Mouse (Mus musculus): ENCODE results near the gene Copz1. TPM values are rescaled to one million over a fixed set of nuclear protein-coding genes. Genes with fewer than 3 reads are reported as not detected.
A peak's percentile ranks its signal among the peaks of the same experiment; 100 is the strongest.

The Copz1 gene
- total RNA-seq, 2 experiments from 2014 or later: 111 TPM

DNA sequence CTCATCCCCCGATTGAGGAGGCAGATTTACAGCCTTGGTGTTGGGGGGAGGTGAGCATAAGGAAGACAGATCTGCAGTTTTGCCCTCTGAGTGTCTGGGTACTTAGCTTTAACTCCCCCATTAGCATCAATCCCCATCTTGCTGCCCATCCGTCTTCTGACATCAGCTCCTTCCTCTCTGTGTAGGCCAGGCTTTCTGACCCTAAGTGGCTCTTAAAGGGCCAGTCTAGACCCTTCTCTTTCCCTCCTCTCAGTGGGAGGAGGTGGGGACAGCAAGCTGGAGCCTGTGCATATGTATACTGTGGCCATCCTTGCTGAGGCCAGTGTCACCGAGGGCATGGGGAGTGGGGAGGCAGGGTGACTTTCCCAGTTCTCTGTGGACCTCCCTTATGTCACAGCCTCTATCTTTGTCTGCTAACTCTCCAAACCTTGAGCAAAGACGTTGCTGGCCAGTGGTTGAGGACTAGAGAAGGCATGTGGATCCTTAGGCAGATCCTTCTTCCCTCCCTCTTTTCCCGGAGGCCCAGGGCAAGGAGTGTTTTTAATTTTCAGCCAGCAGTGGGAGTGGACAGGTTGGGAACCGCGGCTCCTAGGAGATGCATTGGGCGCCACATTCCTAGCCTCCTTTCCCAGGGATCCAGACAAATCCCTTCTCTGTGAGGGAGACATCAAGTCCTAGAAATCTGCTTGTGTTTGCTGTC lies 31.6 kb downstream of the Copz1 start:
- intact Hi-C loops (cut with DNase I): no loop called here
- DNase-seq (ENCODE audit: extremely low spot score in 1 of 2, low spot score in 2 of 2): no peak

- no peak for DNase-seq (ENCODE audit: extremely low spot score in 1 of 2, low spot score in 2 of 2)
- intact Hi-C loops (cut with DNase I): no loop called here
These were observed 32.1 kb downstream of the Copz1 start for GRCm38 (mm10) chr15:103304616-103304969.

DNA sequence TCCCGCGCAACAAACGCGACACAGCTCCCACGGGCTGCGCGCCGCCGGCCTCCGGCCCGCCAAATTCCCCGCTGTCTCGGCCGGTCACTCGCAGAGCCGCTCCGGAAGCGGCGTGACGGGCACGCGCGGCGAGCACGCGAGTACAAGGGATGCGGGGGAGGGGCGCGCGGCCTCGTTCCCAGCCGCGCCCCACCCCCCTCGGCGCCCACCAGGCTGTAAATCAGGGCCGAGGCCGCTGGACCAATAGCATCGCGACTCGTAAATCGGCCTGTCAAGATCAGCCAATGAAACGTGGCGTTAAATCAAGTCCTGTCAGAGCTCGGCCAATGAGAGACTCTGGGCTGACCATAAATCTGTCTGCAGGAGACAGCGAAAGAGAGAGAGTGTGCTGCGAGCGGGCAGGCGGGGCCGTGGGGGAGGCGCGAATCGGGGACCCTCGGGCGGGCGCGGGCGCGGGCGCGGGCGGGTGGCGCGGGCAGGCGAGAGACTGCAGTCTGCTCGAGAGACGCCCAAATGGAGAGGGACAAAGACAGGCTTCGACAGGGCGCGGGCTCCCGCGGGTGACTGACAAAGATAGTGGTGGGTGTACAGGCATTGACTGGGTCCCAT lies 32.7 kb downstream of the Copz1 start:
- peak; percentile 97 to 99 for DNase-seq (ENCODE audit: extremely low spot score in 1 of 2, low spot score in 2 of 2)
- intact Hi-C loops (cut with DNase I): no loop called here

GRCm38 (mm10) chr15:103305792-103306645 lies 33.5 kb downstream of the Copz1 start:
- DNase-seq (ENCODE audit: extremely low spot score in 1 of 2, low spot score in 2 of 2): no peak
- intact Hi-C loops (cut with DNase I): loop anchor here (2.0 kb wide), 2 partner anchors 21 to 59 kb away; no protein-coding TSS in a partner anchor

DNA sequence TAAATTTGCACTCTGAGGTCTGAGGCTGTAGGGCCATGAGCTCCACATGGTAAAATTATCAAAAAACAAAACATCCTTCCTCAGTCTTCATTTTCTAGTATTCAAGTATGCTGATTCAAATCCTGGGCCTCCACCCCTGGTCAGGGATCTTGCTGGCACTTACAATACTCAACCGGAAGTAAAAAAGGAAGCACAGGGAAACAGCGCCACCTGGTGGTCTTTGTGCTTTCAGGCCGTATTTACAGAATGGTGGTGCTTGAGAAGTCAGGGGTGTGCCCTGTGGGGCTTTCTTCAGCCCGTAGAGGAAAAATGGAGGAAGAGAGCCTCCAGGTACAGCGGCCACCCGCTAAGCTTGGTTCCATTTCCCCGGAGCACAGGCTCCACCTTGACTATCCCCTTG lies 34.6 kb downstream of the Copz1 start:
- intact Hi-C loops (cut with DNase I): loop anchor here (2.0 kb wide), 2 partner anchors 22 to 60 kb away; no protein-coding TSS in a partner anchor
- peak; percentile 90 to 91 for DNase-seq (ENCODE audit: extremely low spot score in 1 of 2, low spot score in 2 of 2)

DNA sequence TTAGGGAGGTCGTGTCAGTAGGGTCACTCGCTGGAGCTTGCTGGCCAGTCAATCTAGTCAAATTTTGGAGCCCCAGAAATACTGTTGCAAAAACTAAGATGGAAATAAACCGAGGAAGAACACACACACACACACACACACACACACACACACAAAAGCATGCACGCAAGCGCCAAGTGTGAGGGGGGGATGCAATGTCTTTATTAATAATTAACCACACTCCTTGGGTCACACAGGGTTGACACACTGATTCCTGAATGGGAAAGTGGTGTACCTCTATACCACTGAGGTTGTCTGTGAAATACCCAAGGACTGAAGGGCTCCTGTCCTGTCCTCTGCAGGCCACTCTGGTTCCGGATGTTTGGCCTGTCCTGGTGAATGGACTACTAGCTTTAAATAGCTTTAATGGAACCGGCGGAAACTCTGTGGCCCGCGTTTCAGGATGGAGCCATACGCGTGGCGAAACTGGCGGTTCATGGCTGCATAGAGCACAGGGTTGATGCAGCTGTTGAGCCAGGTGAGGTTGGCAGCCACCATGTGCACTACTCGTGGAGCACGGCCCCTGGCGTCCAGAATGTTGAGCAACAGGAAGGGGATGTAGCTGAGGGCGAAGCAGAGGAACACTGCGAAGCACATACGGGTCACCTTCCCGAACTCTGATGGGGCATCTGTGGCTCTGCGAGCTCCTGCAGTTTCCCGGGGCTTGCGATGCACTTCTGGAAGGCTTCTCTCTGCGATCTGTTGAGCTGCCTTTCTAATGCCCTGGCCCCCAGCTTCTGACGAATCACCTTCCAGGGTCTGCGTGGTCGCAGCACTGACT lies 35.8 kb downstream of the Copz1 start:
- intact Hi-C loops (cut with DNase I): no loop called here
- DNase-seq (ENCODE audit: extremely low spot score in 1 of 2, low spot score in 2 of 2): no peak

DNA sequence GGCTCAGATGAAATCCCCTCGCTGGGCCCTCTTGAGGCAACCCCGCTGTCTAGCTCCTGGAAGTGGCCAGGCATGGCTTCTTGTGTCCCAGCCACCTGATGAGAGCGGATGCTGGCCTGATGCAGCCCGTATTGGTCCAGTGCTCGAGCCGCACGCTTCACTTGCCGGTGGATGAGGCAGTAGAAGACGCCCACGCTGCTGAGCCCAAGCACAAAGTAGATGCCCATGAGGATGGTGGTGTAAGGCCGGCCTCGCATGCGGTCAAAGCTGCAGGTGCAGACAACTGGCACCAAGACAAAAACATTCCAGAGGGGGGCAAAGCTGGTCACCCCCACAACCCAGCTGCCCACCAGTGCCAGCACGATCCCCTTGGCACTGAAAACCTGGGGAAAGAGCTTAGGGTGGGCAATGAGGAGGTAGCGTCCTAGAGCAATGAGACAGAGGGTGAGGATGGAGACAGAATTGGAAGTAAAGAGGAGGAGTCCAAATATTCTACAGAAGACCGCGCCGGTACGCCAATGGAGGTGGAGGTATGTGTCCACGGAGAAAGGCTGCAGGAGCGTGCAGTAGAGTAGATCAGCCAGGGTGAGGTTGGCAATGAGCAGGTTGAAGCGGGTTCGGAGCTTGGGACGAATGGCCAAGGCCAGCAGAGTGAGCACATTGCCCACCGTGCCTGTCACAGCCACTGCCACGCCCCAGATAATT lies 36.5 kb downstream of the Copz1 start:
- intact Hi-C loops (cut with DNase I): no loop called here
- no peak for DNase-seq (ENCODE audit: extremely low spot score in 1 of 2, low spot score in 2 of 2)

DNA sequence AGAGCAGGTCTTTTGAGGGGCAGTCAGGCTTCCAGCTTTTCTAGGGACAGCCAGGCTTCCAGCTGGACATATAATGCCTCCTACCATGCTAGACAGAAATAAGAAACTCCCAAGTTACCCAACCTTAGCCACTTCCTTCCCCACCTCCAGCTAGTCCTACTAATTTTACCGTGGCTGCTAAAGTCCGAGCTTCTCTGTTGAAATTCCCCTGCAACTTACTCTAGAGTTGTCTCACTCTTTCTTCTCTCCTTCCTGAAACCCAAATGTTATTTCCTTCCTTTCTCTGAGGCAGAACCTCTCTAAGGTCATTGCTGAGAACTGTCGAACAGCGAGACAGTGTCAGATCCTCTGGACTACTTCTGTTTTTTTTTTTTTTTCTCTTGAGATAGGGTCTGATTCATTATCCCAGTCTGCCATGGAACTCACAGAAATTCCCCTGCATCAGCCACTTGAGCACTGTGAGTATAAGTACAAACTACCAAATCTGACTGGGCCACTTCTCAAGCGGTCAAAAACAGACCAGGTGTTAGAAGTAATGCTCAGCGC lies 37.9 kb downstream of the Copz1 start, which contains the start of gene Gpr84:
Gpr84 (minus strand) TSS at position 248 of the 546 bp plus-strand sequence.
- intact Hi-C loops (cut with DNase I): loop anchor here (10.0 kb wide), 1 partner anchor 326 kb away; no protein-coding TSS in a partner anchor
- no peak for DNase-seq (ENCODE audit: extremely low spot score in 1 of 2, low spot score in 2 of 2)

- intact Hi-C loops (cut with DNase I): loop anchor here (2.0 to 10.0 kb wide), 2 partner anchors 129 to 329 kb away; no protein-coding TSS in a partner anchor
- peak in 1 of 2 experiments; percentile 81 for DNase-seq (ENCODE audit: extremely low spot score in 1 of 2, low spot score in 2 of 2)
These were observed 41.1 kb downstream of the Copz1 start for GRCm38 (mm10) chr15:103313495-103314095.

DNA sequence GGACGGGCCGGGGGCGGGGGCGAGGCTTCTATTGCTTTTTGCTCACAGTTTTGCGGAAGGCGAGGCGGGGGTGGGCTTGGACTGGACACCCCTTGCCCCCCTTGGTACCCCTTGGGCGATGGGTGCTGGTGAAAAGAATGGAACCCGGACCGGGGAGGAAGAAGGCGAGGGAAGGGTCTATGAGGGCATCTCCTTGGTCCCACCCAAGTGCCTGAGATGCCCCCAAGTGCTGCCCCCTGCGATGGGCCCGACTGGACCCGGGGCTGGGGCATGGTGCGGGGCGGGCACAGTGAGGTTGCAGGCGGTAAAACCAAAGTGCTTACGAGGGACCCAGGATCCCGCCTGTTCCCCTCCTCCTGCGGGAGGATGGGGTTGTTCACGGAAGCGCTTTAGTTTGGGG lies 41.7 kb downstream of the Copz1 start:
- intact Hi-C loops (cut with DNase I): loop anchor here (10.0 kb wide), 1 partner anchor 329 kb away; no protein-coding TSS in a partner anchor
- DNase-seq (ENCODE audit: extremely low spot score in 1 of 2, low spot score in 2 of 2): no peak

DNA sequence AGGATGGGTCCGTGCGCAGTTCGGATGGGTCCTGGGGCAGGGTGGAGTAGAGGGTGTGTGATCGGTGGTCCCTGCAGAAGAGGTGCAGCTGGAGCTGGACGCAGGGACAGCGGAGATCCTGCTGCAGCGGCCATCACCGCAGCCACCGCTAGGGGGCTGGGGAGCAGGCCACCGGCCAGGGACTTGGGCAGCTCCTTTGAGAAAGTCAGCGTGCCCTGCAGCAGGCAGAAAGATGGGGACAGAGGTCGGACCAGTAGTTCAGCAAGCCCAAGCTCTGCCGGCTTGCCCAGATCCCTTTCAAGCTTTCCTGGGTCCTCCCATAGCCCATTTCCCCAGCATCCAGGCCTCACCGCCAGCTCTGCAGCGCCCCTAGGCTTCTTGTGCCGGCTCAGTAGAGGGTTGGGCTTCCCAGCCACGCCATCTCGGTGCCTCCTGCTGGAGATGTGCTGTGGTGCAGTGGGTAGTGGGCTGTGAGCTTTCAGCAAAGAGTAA lies 42.5 kb downstream of the Copz1 start:
- DNase-seq (ENCODE audit: extremely low spot score in 1 of 2, low spot score in 2 of 2): peak in 1 of 2 experiments; percentile 87
- intact Hi-C loops (cut with DNase I): loop anchor here (10.0 kb wide), 1 partner anchor 330 kb away; no protein-coding TSS in a partner anchor

DNA sequence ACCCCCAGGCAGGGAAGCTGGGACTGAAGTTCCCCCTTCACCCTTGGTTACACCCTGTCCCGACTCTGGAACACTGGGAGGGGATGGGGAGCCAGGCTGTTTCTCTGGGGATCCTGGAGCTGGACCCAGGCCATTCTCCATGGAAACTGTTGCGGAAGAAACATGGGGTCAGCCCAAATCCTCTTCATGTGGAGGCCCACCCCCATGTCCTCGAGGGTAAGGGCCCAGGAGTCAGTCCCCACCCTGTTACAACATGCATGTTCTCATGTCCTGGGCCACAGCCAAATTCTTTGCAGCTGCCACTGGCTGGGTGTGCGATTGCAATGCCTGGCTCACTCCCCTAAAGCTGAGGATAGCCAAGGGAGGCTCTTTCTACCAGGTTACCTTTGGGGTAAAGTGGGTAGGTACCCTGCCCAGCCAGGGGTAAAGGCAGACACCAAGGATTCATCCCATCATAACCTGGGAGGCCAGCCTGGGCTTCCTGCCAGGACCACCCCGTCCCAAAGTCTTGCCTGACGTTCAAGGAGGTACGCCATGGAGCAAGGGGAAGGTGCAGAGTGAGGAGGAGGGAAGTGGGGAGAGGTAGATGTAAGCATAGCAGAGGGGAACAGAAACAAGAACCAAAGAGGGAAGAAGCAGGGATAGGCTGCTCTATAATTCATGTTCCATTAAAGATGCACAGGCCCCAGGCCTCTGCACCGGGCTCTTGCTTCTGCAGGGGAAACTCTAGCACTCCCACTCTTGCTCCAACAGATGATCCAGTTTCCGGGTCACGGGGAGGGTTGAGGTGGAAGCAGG lies 43.7 kb downstream of the Copz1 start:
- DNase-seq (ENCODE audit: extremely low spot score in 1 of 2, low spot score in 2 of 2): no peak
- intact Hi-C loops (cut with DNase I): loop anchor here (10.0 kb wide), 1 partner anchor 331 kb away; no protein-coding TSS in a partner anchor

- intact Hi-C loops (cut with DNase I): loop anchor here (10.0 kb wide), 1 partner anchor 332 kb away; no protein-coding TSS in a partner anchor
- DNase-seq (ENCODE audit: extremely low spot score in 1 of 2, low spot score in 2 of 2): no peak
These were observed 44.6 kb downstream of the Copz1 start for GRCm38 (mm10) chr15:103317120-103317519.

DNA sequence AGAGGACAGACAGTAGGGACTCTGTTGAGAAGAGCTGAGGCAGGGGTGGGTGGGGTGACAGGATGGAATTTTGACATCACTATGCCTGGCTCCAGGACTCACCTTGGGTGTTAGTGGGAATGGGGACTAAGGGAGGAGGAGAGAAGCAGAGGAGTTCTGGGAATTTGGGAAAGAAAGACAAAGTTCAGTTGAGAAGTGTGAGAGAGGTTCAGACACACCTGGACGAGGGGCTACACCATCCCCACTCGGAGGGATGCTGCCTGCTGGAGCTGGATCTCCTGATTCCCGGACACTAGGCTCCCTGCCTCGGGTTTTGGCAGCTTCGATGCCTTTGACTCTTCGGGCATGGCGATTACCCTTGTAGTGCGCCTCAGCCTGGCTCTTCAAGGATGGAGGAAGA lies 45.2 kb downstream of the Copz1 start:
- intact Hi-C loops (cut with DNase I): loop anchor here (10.0 kb wide), 1 partner anchor 333 kb away; no protein-coding TSS in a partner anchor
- no peak for DNase-seq (ENCODE audit: extremely low spot score in 1 of 2, low spot score in 2 of 2)

DNA sequence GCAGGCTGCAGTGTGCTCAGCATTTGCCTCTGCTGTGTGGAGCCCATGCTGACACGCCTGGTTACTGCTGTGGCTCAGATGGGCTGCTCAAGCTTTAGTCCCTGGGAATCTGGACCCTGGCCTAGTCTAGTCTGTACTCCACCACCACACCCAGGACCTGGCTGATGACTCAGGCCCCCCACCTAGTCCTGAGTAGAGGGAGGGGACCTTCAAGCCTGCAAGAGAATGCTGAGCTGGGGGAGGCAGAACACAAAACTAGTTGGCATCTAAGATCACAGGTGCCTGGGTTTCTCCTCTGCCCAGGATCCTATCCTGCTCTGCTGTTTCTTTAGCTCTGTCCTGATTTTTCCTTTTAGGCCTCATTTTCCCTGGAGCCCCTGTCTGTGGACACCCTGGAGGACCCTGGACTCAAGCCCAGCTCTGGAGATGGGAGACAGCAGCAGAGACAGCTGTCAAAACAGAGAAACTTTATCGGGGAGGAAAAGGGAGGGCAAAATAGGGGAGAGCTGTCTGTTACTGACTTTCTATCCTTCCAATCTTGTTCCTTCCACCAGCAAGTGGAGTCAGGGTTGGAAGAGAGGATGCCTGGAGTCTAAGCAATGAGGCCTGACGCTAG lies 45.8 kb downstream of the Copz1 start:
- peak in 1 of 2 experiments; percentile 82 for DNase-seq (ENCODE audit: extremely low spot score in 1 of 2, low spot score in 2 of 2)
- intact Hi-C loops (cut with DNase I): loop anchor here (10.0 kb wide), 1 partner anchor 334 kb away; no protein-coding TSS in a partner anchor

DNA sequence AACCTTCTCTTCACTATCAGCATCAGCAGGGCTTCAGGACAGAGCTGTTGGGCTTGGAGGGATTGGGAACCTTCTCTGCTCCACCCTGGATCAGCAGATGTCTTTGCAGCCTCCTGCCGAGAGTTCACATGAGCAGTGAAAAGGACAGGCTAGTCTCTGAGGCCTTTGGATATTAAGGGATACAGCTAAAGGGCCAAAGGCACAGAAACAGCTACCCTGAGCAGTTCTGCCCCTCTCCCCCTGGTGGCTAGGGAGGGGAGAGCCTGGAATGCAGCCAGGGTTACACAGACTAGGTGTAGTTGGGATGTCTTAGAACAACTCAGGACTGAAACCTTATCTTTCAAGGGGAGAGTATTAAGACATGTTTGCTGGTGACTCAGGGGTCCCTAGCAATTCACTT lies 48.6 kb downstream of the Copz1 start:
- intact Hi-C loops (cut with DNase I): no loop called here
- peak in 1 of 2 experiments; percentile 66 for DNase-seq (ENCODE audit: extremely low spot score in 1 of 2, low spot score in 2 of 2)
